Mouse (Mus musculus): ENCODE measurements at regions not wholly inside any gene's neighbourhood (a gene's known extent, or its start where the extent isn't known, plus 50 kb on each side); places are given as distances from the start of the nearest gene placed in this dataset.

- no peak for TF ChIP-seq FLI1 (IDR thresholded peaks at IDR 0.05; ENCODE audit: low read length)
- TF ChIP-seq GATA1 (IDR thresholded peaks at IDR 0.05; ENCODE audit: borderline replicate concordance, low read length) = no peak
These were observed 135.8 kb upstream of the Nckap5 start for GRCm38 (mm10) chr1:126966394-126966793.
